Mouse (Mus musculus): ENCODE measurements around the gene Vps26b.

Gene Vps26b

GRCm38 (mm10) chr9:27029828-27030762 lies at the start of gene Vps26b, which contains the start of gene Ncapd3:
Vps26b (minus strand) TSS chr9:27030065.
Ncapd3 (plus strand) TSS chr9:27030175.
- peak; percentile 98 for DNase-seq (ENCODE audit: low spot score)

GRCm38 (mm10) chr9:27075812-27076211 lies 45.9 kb upstream of the Vps26b start:
- no peak for DNase-seq (ENCODE audit: low spot score)

- no peak for DNase-seq (ENCODE audit: low spot score)
These were observed 44.8 kb upstream of the Vps26b start for GRCm38 (mm10) chr9:27074677-27075076.

- no peak for DNase-seq (ENCODE audit: low spot score)
These were observed 41.0 kb upstream of the Vps26b start for GRCm38 (mm10) chr9:27070895-27071294.

GRCm38 (mm10) chr9:27058341-27058740 lies 28.5 kb upstream of the Vps26b start:
- no peak for DNase-seq (ENCODE audit: low spot score)

GRCm38 (mm10) chr9:27049492-27049891 lies 19.6 kb upstream of the Vps26b start:
- no peak for DNase-seq (ENCODE audit: low spot score)

GRCm38 (mm10) chr9:27043892-27044291 lies 14.0 kb upstream of the Vps26b start:
- DNase-seq (ENCODE audit: low spot score) = no peak

- DNase-seq (ENCODE audit: low spot score) = no peak
These were observed 867 bp upstream of the Vps26b start for GRCm38 (mm10) chr9:27030763-27031100.

GRCm38 (mm10) chr9:27029022-27029827 lies 640 bp downstream of the Vps26b start:
- DNase-seq (ENCODE audit: low spot score) = peak; percentile 43

- no peak for DNase-seq (ENCODE audit: low spot score)
These were observed 3.2 kb downstream of the Vps26b start for GRCm38 (mm10) chr9:27026708-27027107.

GRCm38 (mm10) chr9:27023681-27024080 lies 6.2 kb downstream of the Vps26b start:
- no peak for DNase-seq (ENCODE audit: low spot score)

- DNase-seq (ENCODE audit: low spot score) = no peak
These were observed 10.9 kb downstream of the Vps26b start for GRCm38 (mm10) chr9:27018961-27019360.

- no peak for DNase-seq (ENCODE audit: low spot score)
These were observed 18.3 kb downstream of the Vps26b start for GRCm38 (mm10) chr9:27011572-27011971.

- DNase-seq (ENCODE audit: low spot score) = no peak
These were observed 20.6 kb downstream of the Vps26b start for GRCm38 (mm10) chr9:27009231-27009630.

GRCm38 (mm10) chr9:27006866-27007265 lies 23.0 kb downstream of the Vps26b start:
- DNase-seq (ENCODE audit: low spot score) = no peak

- no peak for DNase-seq (ENCODE audit: low spot score)
These were observed 23.9 kb downstream of the Vps26b start for GRCm38 (mm10) chr9:27005933-27006332.

- no peak for DNase-seq (ENCODE audit: low spot score)
These were observed 24.6 kb downstream of the Vps26b start for GRCm38 (mm10) chr9:27005231-27005630.

GRCm38 (mm10) chr9:26999461-27000395 lies 30.1 kb downstream of the Vps26b start, which contains the start of the genes Acad8 and Thyn1:
Acad8 (minus strand) TSS chr9:26999566.
Thyn1 (plus strand) TSS chr9:26999710.
- peak; percentile 93 for DNase-seq (ENCODE audit: low spot score)

GRCm38 (mm10) chr9:26998669-26999460 lies 31.0 kb downstream of the Vps26b start:
- no peak for DNase-seq (ENCODE audit: low spot score)

GRCm38 (mm10) chr9:26997501-26997900 lies 32.4 kb downstream of the Vps26b start:
- no peak for DNase-seq (ENCODE audit: low spot score)

GRCm38 (mm10) chr9:26997062-26997461 lies 32.8 kb downstream of the Vps26b start:
- no peak for DNase-seq (ENCODE audit: low spot score)
